Mouse (Mus musculus) intestine, postnatal 0 days (tissue): ENCODE data around the gene Krtap3-1. TPM values are rescaled to one million over a fixed set of nuclear protein-coding genes. Genes with fewer than 3 reads are reported as not detected.
"Not testable (repeated sequence)": the region's sequence is repeated elsewhere in the genome, so short reads cannot be mapped to it uniquely, and the experiment has no call there.

Source experiments
- ATAC-seq: fragments of 200-750 bp; cut with Nextera tagmentation; 2 replicates; pipeline ENCODE4 v1.8.0; 2017; ENCODE audit warnings: mild to moderate bottlenecking, moderate TSS enrichment, moderate library complexity
- H3K27ac ChIP-seq: fragments of 300-500 bp; sonication (generic); 2 replicates; pipeline ENCODE4 v1.5.1; 2014; ENCODE audit warnings: mild to moderate bottlenecking, low read depth, low read length, moderate library complexity
- H3K27me3 ChIP-seq: fragments of 300-500 bp; sonication (generic); replicated peaks from 2 replicates; pipeline ENCODE4 v1.6.1; 2014; ENCODE audit warnings: low read length, mixed read lengths; ENCODE audit not compliant: control insufficient read depth, insufficient read depth
- H3K36me3 ChIP-seq: fragments of 300-500 bp; sonication (generic); 2 replicates; pipeline ENCODE4 v1.6.1; 2014; ENCODE audit warnings: mild to moderate bottlenecking, moderate library complexity; ENCODE audit not compliant: control insufficient read depth, insufficient read depth
- H3K4me1 ChIP-seq: fragments of 300-500 bp; sonication (generic); replicated peaks from 2 replicates; pipeline ENCODE4 v1.6.1; 2014; ENCODE audit warnings: antibody characterized with exemption, low read length, mixed read lengths; ENCODE audit not compliant: control insufficient read depth, insufficient read depth
- H3K4me2 ChIP-seq: fragments of 300-500 bp; sonication (generic); replicated peaks from 2 replicates; pipeline ENCODE4 v1.6.1; 2014; ENCODE audit warnings: low read depth, mild to moderate bottlenecking, moderate library complexity
- H3K4me3 ChIP-seq: fragments of 300-500 bp; sonication (generic); 2 replicates; pipeline ENCODE4 v1.5.1; 2014; ENCODE audit warnings: low read depth, low read length
- H3K9ac ChIP-seq: fragments of 300-500 bp; sonication (generic); 2 replicates; pipeline ENCODE4 v1.6.1; 2014; ENCODE audit warnings: mild to moderate bottlenecking, low read depth, low read length
- H3K9me3 ChIP-seq: fragments of 300-500 bp; sonication (generic); 2 replicates; pipeline ENCODE4 v1.6.1; 2016; ENCODE audit warnings: mixed run types; ENCODE audit not compliant: control insufficient read depth
- CTCF ChIP-seq: sonication (generic); IDR thresholded peaks from 2 replicates; pipeline ENCODE4 v1.5.1; 2016; ENCODE audit warnings: low read depth, mild to moderate bottlenecking, control low read depth, antibody characterized with exemption, moderate library complexity
- WGBS: fragments of 180-500 bp; shearing (Covaris S2); extraction: QIAGEN DNeasy Blood & Tissue Kit; methylation state at CpG from one replicate; pipeline ENCODE4 v1.1.7; 2014; 5-methylcytosine and 5-hydroxymethylcytosine counted together
- polyA plus RNA-seq: library from polyadenylated mRNA; unstranded; fragments of >200 nt; fragmentation: Nextera tagmentation; extraction: Ambion mirVana; gene quantifications from 2 replicates; pipeline ENCODE4 v1.2.1, GENCODE M21; 2015

Krtap3-1 gene
- 3.4 and 4.2 TPM in 2 replicates for polyA plus RNA-seq

- WGBS = 54% methylated on average over 7 of the region's 7 CpGs
- no peaks in the 10 kb centered on the region for H3K9me3 ChIP-seq
- H3K4me2 ChIP-seq = no peak within 1 kb of the TSS
- no peak within 1 kb of the TSS for H3K27ac ChIP-seq
- H3K27me3 ChIP-seq = no peaks in the 10 kb centered on the region
- no peaks in the 10 kb centered on the region for H3K4me1 ChIP-seq
- H3K36me3 ChIP-seq = no peaks in the 10 kb centered on the region
- no peak within 1 kb of the TSS for H3K4me3 ChIP-seq
- H3K9ac ChIP-seq = no peak within 1 kb of the TSS
- no peak for TF ChIP-seq CTCF
- ATAC-seq = peak; percentile 54; the same call in 1 of the 2 replicates
Observed at GRCm38 (mm10) chr11:99566530-99566929, at the start of gene Krtap3-1. Krtap3-1 (minus strand) TSS chr11:99566630.

GRCm38 (mm10) chr11:99614796-99615363 is 48.5 kb upstream of the Krtap3-1 start, which contains the start of gene Krtap2-4:
Krtap2-4 (minus strand) TSS chr11:99614846.
- Histone ChIP-seq H3K9me3 (no peaks in the 10 kb centered on the region), H3K4me1 (no peaks in the 10 kb centered on the region), H3K27me3 (no peaks in the 10 kb centered on the region), H3K4me2 (no peak within 1 kb of the TSS), H3K9ac (no peak within 1 kb of the TSS), H3K36me3 (no peaks in the 10 kb centered on the region), H3K4me3 (no peak within 1 kb of the TSS), H3K27ac (no peak within 1 kb of the TSS)
- ATAC-seq = peak; percentile 85
- WGBS = 47% methylated on average over 3 of the region's 3 CpGs
- no peak for TF ChIP-seq CTCF

GRCm38 (mm10) chr11:99610089-99610488 is 43.7 kb upstream of the Krtap3-1 start, which contains the start of gene Gm11937:
Gm11937 (minus strand) TSS chr11:99610189.
- not testable (repeated sequence) for H3K4me3 ChIP-seq, H3K4me1 ChIP-seq, ATAC-seq, H3K9ac ChIP-seq, H3K4me2 ChIP-seq, H3K36me3 ChIP-seq, H3K27ac ChIP-seq, H3K27me3 ChIP-seq, H3K9me3 ChIP-seq
- 39% methylated on average over 1 of the region's 2 CpGs for WGBS

GRCm38 (mm10) chr11:99609126-99609525 is 42.7 kb upstream of the Krtap3-1 start:
- no peak for ATAC-seq
- no peak for TF ChIP-seq CTCF
- H3K27me3 ChIP-seq = no peaks in the 10 kb centered on the region
- no peaks in the 10 kb centered on the region for H3K4me1 ChIP-seq
- no peak overlapping the region for H3K4me2 ChIP-seq
- no peak overlapping the region for H3K4me3 ChIP-seq
- no peaks in the 10 kb centered on the region for H3K36me3 ChIP-seq
- H3K9me3 ChIP-seq = no peaks in the 10 kb centered on the region
- 71% methylated on average over 1 of the region's 1 CpGs for WGBS
- H3K9ac ChIP-seq = no peak overlapping the region
- no peak overlapping the region for H3K27ac ChIP-seq

- not testable (repeated sequence) for H3K9ac ChIP-seq, H3K4me2 ChIP-seq, H3K4me3 ChIP-seq, H3K27me3 ChIP-seq, H3K36me3 ChIP-seq, ATAC-seq, H3K27ac ChIP-seq, H3K9me3 ChIP-seq, H3K4me1 ChIP-seq
- 46% methylated on average over 1 of the region's 1 CpGs for WGBS
Observed at GRCm38 (mm10) chr11:99603208-99603607, 36.8 kb upstream of the Krtap3-1 start, which contains the start of gene Gm11938. Gm11938 (minus strand) TSS chr11:99603308.

GRCm38 (mm10) chr11:99597742-99598141 is 31.3 kb upstream of the Krtap3-1 start, which contains the start of gene Krtap9-3:
Krtap9-3 (minus strand) TSS chr11:99598105.
- not testable (repeated sequence) for H3K4me2 ChIP-seq, H3K9ac ChIP-seq, H3K4me1 ChIP-seq, H3K9me3 ChIP-seq, H3K27me3 ChIP-seq, H3K27ac ChIP-seq, H3K4me3 ChIP-seq, H3K36me3 ChIP-seq, ATAC-seq
- WGBS = 84% methylated on average over 6 of the region's 6 CpGs
